Mouse (Mus musculus): Measurements from ENCODE around the gene Gpr4.

Gpr4 gene

GRCm38 (mm10) chr7:19211996-19212755 is at the start of gene Gpr4:
Gpr4 (plus strand) TSS chr7:19212538.
- DNase-seq (ENCODE audit: low read depth, low spot score), result no peak

- no peak for DNase-seq (ENCODE audit: low read depth, low spot score)
Measured at GRCm38 (mm10) chr7:19162928-19163327, 49.4 kb upstream of the Gpr4 start.

GRCm38 (mm10) chr7:19163752-19164151 is 48.6 kb upstream of the Gpr4 start:
- no peak for DNase-seq (ENCODE audit: low read depth, low spot score)

DNA sequence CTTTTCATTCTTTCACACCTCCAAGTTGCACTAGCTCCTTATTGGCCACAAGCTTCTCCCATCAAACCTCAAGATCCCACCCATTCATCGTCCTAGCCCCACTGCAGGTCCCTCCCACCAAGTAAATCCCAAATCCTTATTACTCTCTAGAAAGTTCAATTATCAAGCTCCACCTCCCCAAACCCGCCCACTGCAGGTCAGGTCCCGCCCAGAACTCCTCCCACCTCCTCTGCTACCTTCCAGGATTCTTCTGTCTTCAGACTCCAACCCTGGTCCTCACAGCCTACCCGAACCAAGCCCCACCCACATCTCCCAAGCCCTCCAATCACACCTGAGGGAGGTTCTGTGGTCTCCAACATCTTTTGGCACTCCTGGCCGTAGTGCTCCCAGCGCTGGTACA is 48.1 kb upstream of the Gpr4 start:
- no peak for DNase-seq (ENCODE audit: low read depth, low spot score)

- no peak for DNase-seq (ENCODE audit: low read depth, low spot score)
Measured at GRCm38 (mm10) chr7:19164978-19165377, 47.4 kb upstream of the Gpr4 start.

DNA sequence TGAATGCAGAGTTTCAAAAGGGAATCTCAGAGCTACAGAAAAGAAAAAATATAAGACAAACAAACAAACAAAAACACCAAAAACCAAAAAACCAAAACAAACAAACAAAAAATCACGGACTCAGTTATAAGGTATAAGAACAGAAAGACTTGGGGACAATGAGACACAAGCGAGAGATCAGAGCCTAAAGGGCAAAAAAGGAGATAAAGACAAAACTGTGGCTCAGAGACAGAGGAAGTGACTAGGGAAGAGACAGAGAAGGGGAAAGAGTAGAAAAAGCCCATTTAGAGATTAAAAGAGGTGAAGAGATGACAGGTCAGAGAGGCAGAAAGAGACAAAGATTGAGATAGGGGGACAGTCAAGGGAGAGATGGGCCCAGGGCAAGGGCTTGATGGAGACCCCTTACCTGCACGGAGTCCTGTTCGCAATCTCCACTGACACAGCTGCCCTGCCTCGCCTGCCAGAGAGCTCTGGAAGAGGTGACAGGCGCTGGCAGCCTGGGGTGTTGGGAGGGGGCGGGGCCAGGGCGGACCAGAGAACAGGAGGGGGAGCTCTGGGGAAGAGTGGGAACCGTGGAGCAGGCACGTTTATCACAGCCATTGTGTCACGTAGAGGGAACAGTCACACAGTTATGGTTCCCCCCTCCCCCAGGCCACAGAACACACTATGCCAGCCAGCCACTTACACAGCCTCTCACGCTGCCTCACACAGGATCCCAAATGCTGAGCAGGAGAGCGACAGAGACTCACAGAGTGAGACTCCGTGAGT is 46.5 kb upstream of the Gpr4 start, which contains the start of gene Gipr:
Gene Gipr, minus strand, starts transcription at position 472 of the 768 bp plus-strand sequence.
- no peak for DNase-seq (ENCODE audit: low read depth, low spot score)

- no peak for DNase-seq (ENCODE audit: low read depth, low spot score)
Measured at GRCm38 (mm10) chr7:19166990-19167389, 45.3 kb upstream of the Gpr4 start.

- no peak for DNase-seq (ENCODE audit: low read depth, low spot score)
Measured at GRCm38 (mm10) chr7:19169506-19169905, 42.8 kb upstream of the Gpr4 start.

GRCm38 (mm10) chr7:19170142-19170541 is 42.2 kb upstream of the Gpr4 start:
- no peak for DNase-seq (ENCODE audit: low read depth, low spot score)

DNA sequence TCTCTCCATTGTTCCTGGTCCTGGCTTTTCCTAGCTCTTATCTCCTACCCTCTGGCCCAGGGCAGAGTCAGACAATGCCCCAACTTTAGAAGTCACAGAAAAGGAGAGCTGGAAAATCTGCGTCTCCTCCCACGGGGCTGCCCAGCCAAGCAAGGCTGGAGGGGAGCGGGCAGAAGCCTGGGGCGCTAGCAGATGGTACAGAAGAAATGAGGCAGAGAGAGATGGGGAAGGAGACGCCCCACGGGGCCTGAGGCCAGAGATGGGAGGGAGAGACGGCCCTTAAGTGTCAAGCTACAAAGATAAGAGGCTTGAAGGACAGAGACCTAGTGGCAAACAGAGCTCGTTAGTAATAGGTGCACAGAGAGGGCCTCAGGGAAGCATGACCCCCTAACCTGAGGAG is 40.5 kb upstream of the Gpr4 start:
- DNase-seq (ENCODE audit: low read depth, low spot score), result no peak

- peak; percentile 72 for DNase-seq (ENCODE audit: low read depth, low spot score)
Measured at GRCm38 (mm10) chr7:19172874-19173273, 39.5 kb upstream of the Gpr4 start.

GRCm38 (mm10) chr7:19175708-19176515 is 36.4 kb upstream of the Gpr4 start, which contains the start of gene Eml2:
Eml2 (plus strand) TSS chr7:19176421.
- DNase-seq (ENCODE audit: low read depth, low spot score), result peak; percentile 75

- no peak for DNase-seq (ENCODE audit: low read depth, low spot score)
Measured at GRCm38 (mm10) chr7:19176516-19176947, 35.8 kb upstream of the Gpr4 start.

DNA sequence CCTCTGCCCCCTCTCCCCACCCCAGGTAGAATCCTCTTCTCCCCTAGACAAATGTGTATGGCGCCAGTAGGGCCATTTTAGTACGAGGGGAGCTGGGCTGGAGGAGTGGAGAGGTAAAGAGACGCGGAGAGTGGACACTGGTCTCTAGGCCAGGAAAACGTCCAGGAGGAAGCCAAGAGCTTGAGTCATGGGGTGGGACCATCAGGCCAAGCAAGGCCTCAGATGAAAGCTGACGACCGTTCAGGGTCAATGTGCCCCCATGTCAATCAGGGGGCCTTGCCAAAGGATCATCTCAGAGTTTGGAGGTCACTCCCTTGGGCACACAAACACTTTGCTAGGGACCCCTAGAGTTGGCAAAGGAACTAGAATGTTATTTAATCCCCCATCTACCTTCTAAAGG is 35.1 kb upstream of the Gpr4 start:
- DNase-seq (ENCODE audit: low read depth, low spot score), result no peak

GRCm38 (mm10) chr7:19178035-19178434 is 34.3 kb upstream of the Gpr4 start:
- DNase-seq (ENCODE audit: low read depth, low spot score), result no peak

GRCm38 (mm10) chr7:19178443-19179092 is 33.8 kb upstream of the Gpr4 start:
- DNase-seq (ENCODE audit: low read depth, low spot score), result peak; percentile 66

GRCm38 (mm10) chr7:19179173-19179572 is 33.2 kb upstream of the Gpr4 start:
- DNase-seq (ENCODE audit: low read depth, low spot score), result peak; percentile 57

DNA sequence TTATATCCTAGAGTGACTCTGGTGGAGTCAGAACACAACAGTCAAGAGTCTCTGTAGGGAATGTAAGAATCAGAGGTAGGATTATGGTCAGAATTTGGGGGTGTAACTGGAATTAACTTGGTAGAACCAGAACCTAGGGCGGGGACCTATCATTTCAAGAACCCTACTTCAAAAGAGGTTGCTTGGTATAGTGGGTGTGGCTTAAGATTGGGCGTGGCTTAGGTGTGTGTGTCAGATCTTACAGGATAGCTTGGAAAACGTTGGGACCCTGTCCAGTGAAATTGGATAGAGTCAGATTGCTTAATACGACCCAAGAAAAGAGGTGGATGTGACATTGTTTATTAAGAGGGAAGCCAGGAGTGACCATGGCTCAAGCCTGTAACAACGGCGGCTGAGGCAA is 32.4 kb upstream of the Gpr4 start:
- no peak for DNase-seq (ENCODE audit: low read depth, low spot score)

DNA sequence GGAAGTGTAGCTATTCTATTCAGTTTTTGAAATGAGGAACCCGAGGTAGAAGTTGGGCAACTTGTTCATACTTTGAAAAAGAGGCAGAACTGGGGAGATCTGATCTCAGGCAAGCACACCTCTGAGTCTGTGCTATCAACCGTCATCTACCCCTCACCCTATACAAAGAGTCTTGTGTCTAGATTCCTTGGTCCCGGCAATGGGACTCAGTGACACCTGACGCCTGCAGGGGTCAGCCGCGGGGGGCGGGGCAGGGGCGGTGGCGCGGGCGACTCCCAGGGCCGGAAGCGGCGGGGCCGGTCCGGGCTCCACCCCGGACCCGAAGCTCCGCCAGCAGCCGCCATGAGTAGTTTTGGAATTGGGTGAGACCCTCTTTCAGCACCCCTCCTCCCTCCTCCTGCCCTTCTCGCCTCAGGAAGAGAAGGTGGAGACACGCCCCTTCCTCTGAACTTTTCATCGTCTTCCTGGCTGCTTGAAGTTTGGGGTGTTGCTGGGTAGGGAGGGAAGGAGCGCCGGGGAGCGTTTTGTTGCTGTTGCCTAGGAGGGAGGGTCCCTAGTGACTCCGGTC is 31.4 kb upstream of the Gpr4 start:
- DNase-seq (ENCODE audit: low read depth, low spot score), result no peak

GRCm38 (mm10) chr7:19184250-19184649 is 28.1 kb upstream of the Gpr4 start:
- no peak for DNase-seq (ENCODE audit: low read depth, low spot score)

DNA sequence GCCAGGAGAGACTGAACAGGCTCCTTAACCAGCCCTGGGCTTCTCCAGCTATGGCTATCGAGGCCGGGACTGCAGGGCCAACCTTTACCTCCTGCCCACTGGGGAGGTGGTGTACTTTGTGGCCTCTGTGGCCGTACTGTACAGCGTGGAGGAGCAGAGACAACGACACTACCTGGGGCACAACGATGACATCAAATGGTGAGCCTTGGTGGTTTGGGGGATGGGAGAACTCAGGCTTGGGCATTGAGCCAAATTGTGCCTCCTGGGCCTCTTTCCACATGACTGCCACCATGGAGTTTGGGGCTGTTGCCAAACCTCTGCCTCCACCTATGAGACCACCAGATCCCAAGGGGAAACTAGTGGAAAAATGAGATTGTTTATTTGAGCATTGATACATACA is 27.6 kb upstream of the Gpr4 start:
- DNase-seq (ENCODE audit: low read depth, low spot score), result no peak

All from retina, postnatal 7 days (tissue).